Mouse (Mus musculus) embryonic stem cell, embryonic (primary cell): ENCODE results near the gene Agbl3.

Experiments used
- CTCF ChIA-PET, 4 experiments: fragments of 300-600 bp in 2 of 4; fragments of 350-600 bp in 2 of 4; sonication (Branson Sonifier 250); formaldehyde crosslinking; loops; one replicate each; lab custom pipeline; 2022; ENCODE audit warnings: inconsistent platforms in 2 of 4; lab: Charles Lee
- POLR2A ChIA-PET, 4 experiments: fragments of 300-600 bp in 2 of 4; fragments of 350-600 bp in 2 of 4; sonication (Branson Sonifier 250); formaldehyde crosslinking; loops; one replicate each; lab custom pipeline; 2022; ENCODE audit warnings: antibody characterized with exemption in 4 of 4, inconsistent platforms in 1 of 4; lab: Charles Lee

Agbl3 gene

GRCm38 (mm10) chr6:34776396-34776795 lies 3.8 kb upstream of the Agbl3 start:
- POLR2A ChIA-PET = no interaction called here
- CTCF ChIA-PET = interaction anchor here in 1 of 4 experiments (0.7 to 1.3 kb wide), 3 partner anchors 17 to 146 kb away, joined by 3 to 10 read pairs (median 3); no protein-coding TSS in a partner anchor

DNA sequence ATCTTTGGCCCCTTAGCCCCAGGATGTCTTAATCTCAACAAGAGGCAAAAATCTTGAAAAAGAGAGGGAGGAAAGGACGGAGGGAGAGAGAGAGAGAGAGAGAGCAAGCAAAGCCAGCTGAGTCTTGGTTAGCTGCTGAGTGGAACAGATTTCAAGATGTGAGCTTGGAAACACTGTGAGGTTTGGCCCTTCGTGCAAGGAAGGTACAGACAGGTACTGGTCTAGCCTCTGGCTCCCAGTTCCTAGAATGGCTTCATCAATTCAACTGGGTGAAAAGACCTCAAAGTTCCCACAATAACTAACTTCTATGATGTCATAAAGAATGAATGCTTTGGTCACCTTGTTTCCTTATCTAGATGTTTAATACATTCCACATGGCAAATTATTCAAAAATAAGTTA lies 3.1 kb upstream of the Agbl3 start:
- POLR2A ChIA-PET = interaction anchor here in 1 of 4 experiments (2.0 kb wide), 1 partner anchor 101 kb away, joined by 5 read pairs; the partner anchor contains the start of gene Cyren
- CTCF ChIA-PET = interaction anchor here in 1 of 4 experiments (1.3 kb wide), 1 partner anchor 145 kb away, joined by 10 read pairs; no protein-coding TSS in a partner anchor

DNA sequence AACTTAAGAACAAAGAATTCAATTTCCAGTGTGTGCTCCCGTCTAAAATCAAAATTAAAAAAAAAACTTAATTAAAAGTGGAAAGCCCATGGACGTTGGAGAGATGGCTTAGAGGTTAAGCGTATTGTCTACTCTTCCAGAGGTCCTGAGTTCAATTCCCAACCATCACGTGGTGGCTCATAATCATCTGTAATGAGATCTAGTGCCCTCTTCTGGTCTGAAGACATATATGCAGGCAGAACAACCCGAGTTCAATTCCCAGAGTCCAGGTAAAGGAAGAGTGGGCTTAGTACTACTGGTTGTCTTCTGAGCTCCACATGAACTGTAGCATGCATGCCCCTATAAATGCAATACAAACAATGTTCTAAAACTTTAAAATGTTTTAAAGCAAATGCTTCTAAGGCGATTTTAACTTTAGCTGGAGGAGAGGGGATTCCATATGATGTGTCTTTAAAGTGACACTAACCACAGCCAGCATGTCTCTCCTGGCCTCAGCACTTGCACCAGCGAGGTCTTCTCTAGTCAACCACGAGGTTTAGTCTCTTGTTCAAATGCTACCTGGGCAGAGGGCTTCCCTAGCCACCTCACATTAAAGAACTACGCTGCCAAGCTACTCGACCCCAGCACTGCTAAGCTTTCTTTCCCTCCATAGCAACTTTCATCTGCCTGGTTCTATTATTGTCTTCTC lies 2.1 kb upstream of the Agbl3 start:
- ChIA-PET CTCF (interaction anchor here in 2 of 4 experiments (0.6 to 1.4 kb wide), 6 partner anchors 102 to 434 kb away, joined by 3 to 10 read pairs (median 3); no protein-coding TSS in a partner anchor), POLR2A (interaction anchor here in 2 of 4 experiments (0.6 to 2.0 kb wide), 2 partner anchors 98 to 100 kb away, joined by 3 to 5 read pairs; partner anchors contain the start of gene Cyren (in 1 of the 2))

GRCm38 (mm10) chr6:34780943-34781289 lies 684 bp downstream of the Agbl3 start:
- ChIA-PET POLR2A (interaction anchor here (0.6 to 1.5 kb wide), 26 partner anchors 14 to 589 kb away, joined by 3 to 10 read pairs (median 4); partner anchors contain the start of genes Bpgm (in 3 of the 4), Cyren (in 2 of the 4), Tmem140 (in 2 of the 4) and Stra8 (in 1 of the 4)), CTCF (interaction anchor here in 3 of 4 experiments (0.6 to 1.7 kb wide), 8 partner anchors 14 to 232 kb away, joined by 3 to 8 read pairs (median 4); partner anchors contain the start of gene Cyren (in 1 of the 3))

DNA sequence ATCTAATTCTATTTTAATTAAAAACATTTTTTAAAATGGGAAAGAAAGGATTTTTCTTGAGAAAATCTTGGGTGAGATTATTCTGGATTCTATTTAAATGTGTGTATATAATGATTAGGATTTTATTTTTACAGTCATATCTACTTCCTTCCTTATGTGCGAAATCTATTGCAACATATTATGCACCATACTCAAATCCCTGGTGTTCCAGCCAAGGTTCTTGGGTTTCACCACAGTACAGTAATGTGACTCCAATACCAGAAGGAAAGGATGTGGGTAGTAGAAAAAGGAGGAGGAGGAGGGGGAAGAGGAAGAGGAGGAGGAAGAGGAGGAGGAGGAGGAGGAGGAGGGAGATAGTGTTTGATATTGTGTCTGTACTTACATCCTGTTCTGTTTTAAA lies 2.3 kb downstream of the Agbl3 start:
- POLR2A ChIA-PET = no interaction called here
- CTCF ChIA-PET = no interaction called here

DNA sequence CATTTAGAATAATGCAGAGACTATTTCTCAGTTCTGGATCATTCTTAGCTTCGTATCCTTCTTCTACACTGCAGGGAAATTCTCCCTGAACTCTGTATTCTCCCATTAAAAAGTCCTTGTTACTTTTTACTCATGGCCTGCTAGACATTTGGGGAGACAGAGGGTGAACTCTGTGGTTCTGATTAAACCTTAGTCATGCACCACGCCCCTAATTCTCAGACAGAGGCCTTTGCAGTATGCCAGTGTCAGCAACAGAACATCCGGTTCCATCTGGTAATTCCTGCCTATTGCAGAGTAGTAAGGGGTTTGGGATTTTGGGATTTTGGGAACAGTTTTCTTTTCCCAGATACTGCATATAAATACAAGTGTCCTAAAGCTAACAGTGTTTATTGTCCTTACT lies 16.6 kb downstream of the Agbl3 start:
- ChIA-PET POLR2A (no interaction called here), CTCF (no interaction called here)

GRCm38 (mm10) chr6:34797887-34798286 lies 17.7 kb downstream of the Agbl3 start:
- CTCF ChIA-PET = no interaction called here
- POLR2A ChIA-PET = interaction anchor here in 1 of 4 experiments (0.6 kb wide), 1 partner anchor 10 kb away, joined by 3 read pairs; no protein-coding TSS in a partner anchor

DNA sequence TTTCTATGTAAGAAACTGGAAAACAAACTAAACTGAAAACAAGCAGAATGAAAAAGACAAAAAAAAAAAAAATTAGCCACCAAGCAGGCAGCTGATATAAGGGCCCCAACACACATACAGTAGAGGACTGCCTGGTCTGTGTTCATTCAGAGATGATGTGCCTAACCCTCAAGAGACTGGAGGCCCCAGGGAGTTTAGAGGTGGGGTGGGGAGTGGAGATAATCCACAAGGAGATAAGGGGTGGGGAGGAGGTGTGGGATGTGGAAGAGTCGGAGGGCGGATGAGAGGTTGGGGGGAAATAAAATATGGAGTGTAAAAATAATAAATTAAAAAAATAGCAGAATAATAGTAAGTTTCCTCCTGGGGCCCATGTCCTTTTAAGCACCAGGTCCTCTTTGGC lies 25.4 kb downstream of the Agbl3 start:
- ChIA-PET POLR2A (no interaction called here), CTCF (interaction anchor here in 1 of 4 experiments (0.7 kb wide), 1 partner anchor 74 kb away, joined by 4 read pairs; no protein-coding TSS in a partner anchor)

DNA sequence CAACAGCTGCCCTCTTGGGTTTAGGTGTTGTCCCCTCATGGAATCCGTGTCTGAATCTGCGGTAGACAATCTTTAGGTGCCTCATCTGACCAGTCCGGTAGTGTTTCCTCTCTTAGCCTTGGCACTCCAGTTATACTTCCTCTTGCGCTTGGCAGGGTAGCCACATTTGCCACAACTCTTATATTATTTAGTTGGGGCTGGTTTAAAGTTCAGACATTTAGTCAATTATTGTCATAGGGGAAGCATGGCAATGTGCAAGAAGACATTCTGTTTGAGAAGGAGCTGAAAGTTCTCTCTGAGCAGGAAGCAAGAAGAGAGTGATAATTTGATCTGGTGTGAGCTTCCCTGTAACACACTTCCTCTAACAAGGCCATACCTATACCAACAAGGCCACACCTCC lies 30.4 kb downstream of the Agbl3 start:
- CTCF ChIA-PET = no interaction called here
- POLR2A ChIA-PET = interaction anchor here in 1 of 4 experiments (0.6 kb wide), 1 partner anchor 109 kb away, joined by 5 read pairs; no protein-coding TSS in a partner anchor

GRCm38 (mm10) chr6:34824406-34824805 lies 44.2 kb downstream of the Agbl3 start:
- POLR2A ChIA-PET = no interaction called here
- CTCF ChIA-PET = interaction anchor here in 1 of 4 experiments (0.6 kb wide), 1 partner anchor 87 kb away, joined by 8 read pairs; no protein-coding TSS in a partner anchor

DNA sequence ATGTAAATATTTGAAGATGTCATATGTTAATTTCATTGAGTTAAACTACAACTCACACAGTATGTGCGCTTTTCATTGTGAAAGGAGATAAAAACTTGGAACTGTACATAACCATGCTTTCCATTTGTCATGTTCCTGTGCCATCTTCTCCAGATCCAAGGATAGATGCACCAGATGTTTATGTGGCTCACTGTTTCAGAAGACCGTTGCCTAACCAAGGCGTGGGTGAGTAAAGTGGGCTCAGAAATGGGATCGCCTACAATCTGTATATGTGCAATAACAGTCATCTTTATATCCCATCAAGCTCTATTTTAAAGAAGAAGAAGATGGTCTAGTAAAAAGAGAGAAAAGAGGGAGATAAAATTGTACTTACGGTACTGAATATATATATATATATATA lies 52.1 kb downstream of the Agbl3 start:
- POLR2A ChIA-PET = interaction anchor here in 1 of 4 experiments (0.7 kb wide), 1 partner anchor 184 kb away, joined by 3 read pairs; no protein-coding TSS in a partner anchor
- CTCF ChIA-PET = no interaction called here

GRCm38 (mm10) chr6:34861546-34862053 lies 81.4 kb downstream of the Agbl3 start:
- POLR2A ChIA-PET = interaction anchor here in 2 of 4 experiments (0.6 to 2.8 kb wide), 4 partner anchors 14 to 497 kb away, joined by 3 to 7 read pairs (median 4); partner anchors contain the start of gene Agbl3 (in 1 of the 2)
- CTCF ChIA-PET = no interaction called here

GRCm38 (mm10) chr6:34862381-34862780 lies 82.1 kb downstream of the Agbl3 start:
- ChIA-PET CTCF (interaction anchor here in 2 of 4 experiments (0.7 to 1.2 kb wide), 2 partner anchors 60 to 386 kb away, joined by 4 read pairs; no protein-coding TSS in a partner anchor), POLR2A (interaction anchor here in 3 of 4 experiments (0.6 to 2.8 kb wide), 12 partner anchors 13 to 386 kb away, joined by 3 to 11 read pairs (median 3); partner anchors contain the start of genes Agbl3 (in 2 of the 3), Bpgm (in 1 of the 3), Cyren (in 1 of the 3) and Wdr91 (in 1 of the 3))

DNA sequence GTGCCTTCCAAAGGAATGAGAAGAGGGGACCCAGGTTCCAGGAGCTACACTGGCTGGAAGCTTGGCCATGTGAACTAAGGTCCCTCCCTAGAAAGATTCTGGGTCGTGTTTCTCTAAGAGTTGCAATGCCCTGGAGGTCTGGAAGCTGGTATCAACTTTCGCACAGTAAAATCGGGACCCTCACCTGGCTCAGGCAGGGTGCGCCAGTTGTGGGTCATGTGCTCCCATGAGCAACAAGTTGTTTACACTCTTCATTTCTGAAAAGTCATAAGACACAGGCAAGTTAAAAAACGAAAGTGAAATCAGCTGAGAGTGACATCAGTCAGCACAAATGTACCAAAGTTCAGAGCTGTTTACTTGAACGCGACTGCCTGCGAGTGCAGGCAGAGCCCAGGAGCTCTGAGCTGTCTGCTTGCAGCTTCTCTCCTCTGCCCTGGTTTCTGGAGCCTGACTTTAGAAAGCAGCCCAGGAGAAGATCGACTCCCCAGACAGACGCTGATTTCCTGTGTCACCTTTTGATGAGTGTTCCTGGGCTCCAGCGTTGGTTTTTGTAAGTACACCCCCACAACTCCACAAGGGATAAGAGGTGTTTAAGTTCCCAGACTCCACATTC lies 82.7 kb downstream of the Agbl3 start, which contains the start of gene Tmem140:
Gene Tmem140 (plus strand): TSS at position 356 of the 613 bp plus-strand sequence.
- POLR2A ChIA-PET = interaction anchor here in 3 of 4 experiments (0.6 to 2.8 kb wide), 14 partner anchors 9 to 689 kb away, joined by 3 to 11 read pairs (median 3); partner anchors contain the start of genes Agbl3 (in 2 of the 3), Bpgm (in 1 of the 3), Cyren (in 1 of the 3) and Wdr91 (in 1 of the 3)

GRCm38 (mm10) chr6:34863786-34864514 lies 83.7 kb downstream of the Agbl3 start:
- CTCF ChIA-PET = no interaction called here

More for the DNA sequence above, 82.7 kb downstream of the Agbl3 start, which contains the start of gene Tmem140:
- CTCF ChIA-PET = interaction anchor here in 2 of 4 experiments (0.7 to 1.2 kb wide), 2 partner anchors 59 to 386 kb away, joined by 4 read pairs; no protein-coding TSS in a partner anchor

GRCm38 (mm10) chr6:34865213-34865612 lies 85.0 kb downstream of the Agbl3 start:
- ChIA-PET CTCF (no interaction called here), POLR2A (interaction anchor here in 2 of 4 experiments (0.8 to 1.7 kb wide), 3 partner anchors 13 to 26 kb away, joined by 3 to 7 read pairs (median 5); partner anchors contain the start of gene Cyren (in 2 of the 2))

More at GRCm38 (mm10) chr6:34863786-34864514, 83.7 kb downstream of the Agbl3 start:
- POLR2A ChIA-PET = interaction anchor here in 2 of 4 experiments (1.2 to 2.8 kb wide), 7 partner anchors 11 to 124 kb away, joined by 3 to 11 read pairs (median 7); partner anchors contain the start of genes Agbl3 (in 1 of the 2), Cyren (in 1 of the 2), Slc23a4 (in 1 of the 2) and Wdr91 (in 1 of the 2)
